Mouse (Mus musculus): ENCODE measurements around the gene Tnfrsf14. TPM values are rescaled to one million over a fixed set of nuclear protein-coding genes. Genes with fewer than 3 reads are reported as not detected.

Tnfrsf14 gene
- polyA plus RNA-seq, 2 experiments, result 37.0 to 122 TPM

DNA sequence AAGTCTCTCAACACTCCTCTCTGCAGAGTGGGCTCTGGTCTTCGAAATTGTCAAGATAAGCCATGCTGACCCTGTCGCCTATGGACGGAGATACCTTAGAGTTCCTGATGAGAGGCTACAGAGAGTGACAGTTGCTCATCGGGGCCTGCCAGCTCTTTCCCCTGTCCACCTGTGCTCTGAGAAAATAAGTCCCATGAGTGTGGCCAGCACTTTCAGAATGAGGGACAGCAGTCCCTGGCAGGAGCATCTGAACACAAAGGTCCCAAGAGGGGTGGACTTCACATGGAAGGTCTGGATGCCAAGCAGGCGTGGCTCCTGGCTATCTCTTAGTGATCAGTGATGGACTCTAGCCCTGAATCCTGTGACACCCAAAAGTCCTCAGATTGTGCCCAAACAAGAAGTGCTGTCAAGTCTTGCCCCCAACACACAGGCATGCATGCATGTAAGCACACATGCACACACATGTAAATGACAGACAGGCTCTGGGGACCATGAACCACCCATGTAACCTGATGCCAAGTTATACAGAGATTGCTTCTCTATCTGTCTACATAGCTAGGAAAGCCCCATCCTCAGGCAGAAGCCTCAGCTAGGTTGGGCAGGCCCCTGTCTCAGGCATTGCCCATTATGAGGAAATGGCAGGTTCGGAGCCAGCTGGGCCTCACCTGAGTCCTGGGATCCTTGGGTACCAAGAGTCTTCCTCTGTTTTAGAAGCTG is 15.1 kb upstream of the Tnfrsf14 start:
- peak overlapping the region; percentile 34 for H3K9ac ChIP-seq (replicated peaks)
- no peak overlapping the region for H3K4me2 ChIP-seq (ENCODE audit: low read depth)
- no peaks in the 10 kb centered on the region for H3K9me3 ChIP-seq (ENCODE audit: control insufficient read depth, low read length)
- WGBS (ENCODE audit: insufficient replicate concordance), result 71% methylated on average over 6 of the region's 6 CpGs
- H3K27ac ChIP-seq, result peak overlapping the region; percentile 44
- no peak overlapping the region for H3K4me3 ChIP-seq (ENCODE audit: insufficient read depth in 1 of 2, low read depth in 2 of 2, low read length in 2 of 2)
- ATAC-seq (ENCODE audit: insufficient read depth) (no peak), DNase-seq (ENCODE audit: low read depth in 3 of 3, low spot score in 3 of 3) (no peak)
- no peaks in the 10 kb centered on the region for H3K36me3 ChIP-seq (replicated peaks; ENCODE audit: control insufficient read depth, insufficient read depth, low read depth)
- no peak for TF ChIP-seq EP300 (IDR thresholded peaks at IDR 0.05; ENCODE audit: low read depth)
- peaks cover 5 to 7% of the 10 kb centered on the region in 2 experiments for H3K4me1 ChIP-seq (replicated peaks; ENCODE audit: control insufficient read depth in 2 of 2, insufficient read depth in 2 of 2, low read length in 1 of 2)
- peaks cover 8% of the 10 kb centered on the region for H3K27me3 ChIP-seq (ENCODE audit: control insufficient read depth, insufficient read depth, low read length)

GRCm38 (mm10) chr4:154942632-154943322 is 14.4 kb upstream of the Tnfrsf14 start:
- 75% methylated on average over 10 of the region's 10 CpGs for WGBS (ENCODE audit: insufficient replicate concordance)
- Histone ChIP-seq H3K27ac (no peak overlapping the region), H3K4me1 (replicated peaks; ENCODE audit: control insufficient read depth in 2 of 2, insufficient read depth in 2 of 2, low read length in 1 of 2) (peaks cover 5 to 7% of the 10 kb centered on the region in 2 experiments), H3K9me3 (ENCODE audit: control insufficient read depth, low read length) (no peaks in the 10 kb centered on the region), H3K9ac (replicated peaks) (no peak overlapping the region), H3K27me3 (ENCODE audit: control insufficient read depth, insufficient read depth, low read length) (peaks cover 4% of the 10 kb centered on the region), H3K36me3 (replicated peaks; ENCODE audit: control insufficient read depth, insufficient read depth, low read depth) (no peaks in the 10 kb centered on the region), H3K4me3 (ENCODE audit: insufficient read depth in 1 of 2, low read depth in 2 of 2, low read length in 2 of 2) (no peak overlapping the region), H3K4me2 (ENCODE audit: low read depth) (no peak overlapping the region)
- TF ChIP-seq CTCF (IDR thresholded peaks at IDR 0.05; ENCODE audit: low read depth) (no peak), EP300 (IDR thresholded peaks at IDR 0.05; ENCODE audit: low read depth) (no peak)
- no peak for DNase-seq (ENCODE audit: low read depth in 3 of 3, low spot score in 3 of 3)
- no peak for ATAC-seq (ENCODE audit: insufficient read depth)

DNA sequence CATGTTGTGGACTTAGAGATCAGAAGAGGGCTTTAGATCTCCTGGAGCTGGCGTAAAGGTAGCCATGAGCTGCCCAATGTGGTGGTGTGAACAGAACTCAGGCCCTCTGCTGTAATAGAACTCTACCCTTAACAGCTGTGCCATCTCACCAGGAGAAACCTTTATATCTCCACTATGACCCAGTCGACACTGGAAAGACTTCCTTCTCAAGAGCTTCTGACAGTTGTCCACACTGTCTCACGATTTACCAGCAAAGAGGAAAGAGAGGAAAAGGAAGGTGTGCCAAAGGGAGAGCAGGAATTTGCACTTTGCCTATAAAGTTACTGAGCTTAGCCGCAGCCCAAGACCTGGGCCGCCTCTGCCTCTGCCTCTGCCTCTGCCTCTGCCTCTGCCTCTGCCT is 13.5 kb upstream of the Tnfrsf14 start:
- ATAC-seq (ENCODE audit: insufficient read depth), result no peak

DNA sequence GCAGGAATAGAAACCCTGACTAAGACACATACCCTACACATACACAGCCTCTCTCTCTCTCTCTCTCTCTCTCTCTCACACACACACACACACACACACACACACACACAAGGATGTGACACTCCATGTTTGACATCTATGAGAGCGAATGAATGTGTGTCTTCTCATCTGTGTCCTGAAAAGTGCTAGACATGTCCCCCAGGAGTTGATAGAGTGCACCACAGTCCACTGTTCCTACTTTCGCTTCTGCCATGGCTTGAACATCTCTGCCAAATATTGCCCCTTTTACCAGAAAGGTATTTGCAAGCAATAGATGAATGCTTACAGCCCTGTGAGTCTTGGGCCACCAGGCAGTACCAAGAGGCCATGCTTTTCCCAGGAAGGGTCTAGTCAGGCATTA is 11.8 kb upstream of the Tnfrsf14 start:
- WGBS (ENCODE audit: insufficient replicate concordance), result 68% methylated on average over 2 of the region's 2 CpGs
- Histone ChIP-seq H3K4me2 (ENCODE audit: low read depth) (no peak overlapping the region), H3K4me1 (replicated peaks; ENCODE audit: control insufficient read depth in 2 of 2, insufficient read depth in 2 of 2, low read length in 1 of 2) (peaks cover 5 to 6% of the 10 kb centered on the region in 2 experiments), H3K4me3 (ENCODE audit: insufficient read depth in 1 of 2, low read depth in 2 of 2, low read length in 2 of 2) (no peak overlapping the region), H3K36me3 (replicated peaks; ENCODE audit: control insufficient read depth, insufficient read depth, low read depth) (no peaks in the 10 kb centered on the region), H3K27me3 (ENCODE audit: control insufficient read depth, insufficient read depth, low read length) (no peaks in the 10 kb centered on the region; the same call in 1 of the 2 replicates), H3K9me3 (ENCODE audit: control insufficient read depth, low read length) (no peaks in the 10 kb centered on the region), H3K27ac (no peak overlapping the region), H3K9ac (replicated peaks) (no peak overlapping the region)
- no peak for ATAC-seq (ENCODE audit: insufficient read depth)
- TF ChIP-seq EP300 (IDR thresholded peaks at IDR 0.05; ENCODE audit: low read depth), result no peak
- TF ChIP-seq CTCF (IDR thresholded peaks at IDR 0.05; ENCODE audit: low read depth), result no peak
- no peak for DNase-seq (ENCODE audit: low read depth in 3 of 3, low spot score in 3 of 3)

More for the DNA sequence above, 13.5 kb upstream of the Tnfrsf14 start:
- 77% methylated on average over 5 of the region's 5 CpGs for WGBS (ENCODE audit: insufficient replicate concordance)
- Histone ChIP-seq H3K4me2 (ENCODE audit: low read depth) (no peak overlapping the region), H3K27me3 (ENCODE audit: control insufficient read depth, insufficient read depth, low read length) (peaks cover 4% of the 10 kb centered on the region), H3K36me3 (replicated peaks; ENCODE audit: control insufficient read depth, insufficient read depth, low read depth) (no peaks in the 10 kb centered on the region), H3K27ac (no peak overlapping the region), H3K4me3 (ENCODE audit: insufficient read depth in 1 of 2, low read depth in 2 of 2, low read length in 2 of 2) (no peak overlapping the region), H3K9me3 (ENCODE audit: control insufficient read depth, low read length) (no peaks in the 10 kb centered on the region), H3K4me1 (replicated peaks; ENCODE audit: control insufficient read depth in 2 of 2, insufficient read depth in 2 of 2, low read length in 1 of 2) (peaks cover 5 to 7% of the 10 kb centered on the region in 2 experiments), H3K9ac (replicated peaks) (no peak overlapping the region)
- no peak for TF ChIP-seq CTCF (IDR thresholded peaks at IDR 0.05; ENCODE audit: low read depth)
- TF ChIP-seq EP300 (IDR thresholded peaks at IDR 0.05; ENCODE audit: low read depth), result no peak
- DNase-seq (ENCODE audit: low read depth in 3 of 3, low spot score in 3 of 3), result no peak

- DNase-seq (ENCODE audit: low read depth in 3 of 3, low spot score in 3 of 3) (no peak), ATAC-seq (ENCODE audit: insufficient read depth) (no peak)
- no peak overlapping the region for H3K27ac ChIP-seq
- TF ChIP-seq EP300 (IDR thresholded peaks at IDR 0.05; ENCODE audit: low read depth) (no peak), CTCF (IDR thresholded peaks at IDR 0.05; ENCODE audit: low read depth) (no peak)
- no peaks in the 10 kb centered on the region for H3K36me3 ChIP-seq (replicated peaks; ENCODE audit: control insufficient read depth, insufficient read depth, low read depth)
- H3K9me3 ChIP-seq (ENCODE audit: control insufficient read depth, low read length), result no peaks in the 10 kb centered on the region
- no peak overlapping the region for H3K4me3 ChIP-seq (ENCODE audit: insufficient read depth in 1 of 2, low read depth in 2 of 2, low read length in 2 of 2)
- H3K4me1 ChIP-seq (replicated peaks; ENCODE audit: control insufficient read depth in 2 of 2, insufficient read depth in 2 of 2, low read length in 1 of 2), result no peaks in the 10 kb centered on the region
- no peak overlapping the region for H3K4me2 ChIP-seq (ENCODE audit: low read depth)
- 61% methylated on average over 1 of the region's 1 CpGs for WGBS (ENCODE audit: insufficient replicate concordance)
- H3K9ac ChIP-seq (replicated peaks), result no peak overlapping the region
- H3K27me3 ChIP-seq (ENCODE audit: control insufficient read depth, insufficient read depth, low read length), result no peaks in the 10 kb centered on the region; the same call in 1 of the 2 replicates
Observed at GRCm38 (mm10) chr4:154937746-154938145, 9.4 kb upstream of the Tnfrsf14 start.
